Mouse (Mus musculus): ENCODE data around the gene Hoxb6.

Gene Hoxb6

GRCm38 (mm10) chr11:96291681-96292564, at the start of gene Hoxb6:
TSS of gene Hoxb6 (plus strand) at chr11:96292476.
- no peak for DNase-seq (ENCODE audit: low read depth, low spot score)

- no peak for DNase-seq (ENCODE audit: low read depth, low spot score)
These were observed 41.4 kb upstream of the Hoxb6 start for GRCm38 (mm10) chr11:96250901-96251300.

GRCm38 (mm10) chr11:96251480-96252031, 40.7 kb upstream of the Hoxb6 start:
- DNase-seq (ENCODE audit: low read depth, low spot score), result no peak

GRCm38 (mm10) chr11:96252541-96253120, 39.6 kb upstream of the Hoxb6 start:
- DNase-seq (ENCODE audit: low read depth, low spot score), result no peak

GRCm38 (mm10) chr11:96254221-96254620, 38.1 kb upstream of the Hoxb6 start:
- DNase-seq (ENCODE audit: low read depth, low spot score), result no peak

GRCm38 (mm10) chr11:96255111-96255995, 36.9 kb upstream of the Hoxb6 start:
- no peak for DNase-seq (ENCODE audit: low read depth, low spot score)

GRCm38 (mm10) chr11:96255996-96256445, 36.3 kb upstream of the Hoxb6 start:
- DNase-seq (ENCODE audit: low read depth, low spot score), result no peak

GRCm38 (mm10) chr11:96257141-96257540, 35.1 kb upstream of the Hoxb6 start:
- DNase-seq (ENCODE audit: low read depth, low spot score), result no peak

GRCm38 (mm10) chr11:96259038-96259437, 33.2 kb upstream of the Hoxb6 start:
- DNase-seq (ENCODE audit: low read depth, low spot score), result no peak

- DNase-seq (ENCODE audit: low read depth, low spot score), result no peak
These were observed 32.8 kb upstream of the Hoxb6 start for GRCm38 (mm10) chr11:96259511-96259910.

GRCm38 (mm10) chr11:96260310-96260970, 31.8 kb upstream of the Hoxb6 start:
- no peak for DNase-seq (ENCODE audit: low read depth, low spot score)

GRCm38 (mm10) chr11:96261323-96261890, 30.9 kb upstream of the Hoxb6 start:
- DNase-seq (ENCODE audit: low read depth, low spot score), result no peak

GRCm38 (mm10) chr11:96262262-96262830, 29.9 kb upstream of the Hoxb6 start:
- DNase-seq (ENCODE audit: low read depth, low spot score), result no peak

- no peak for DNase-seq (ENCODE audit: low read depth, low spot score)
These were observed 28.5 kb upstream of the Hoxb6 start for GRCm38 (mm10) chr11:96263636-96264389.

GRCm38 (mm10) chr11:96264390-96265020, 27.8 kb upstream of the Hoxb6 start:
- DNase-seq (ENCODE audit: low read depth, low spot score), result no peak

- DNase-seq (ENCODE audit: low read depth, low spot score), result no peak
These were observed 26.3 kb upstream of the Hoxb6 start for GRCm38 (mm10) chr11:96265954-96266353.

- no peak for DNase-seq (ENCODE audit: low read depth, low spot score)
These were observed 25.0 kb upstream of the Hoxb6 start for GRCm38 (mm10) chr11:96267021-96267920.
